Comparison of ENCODE assay signal across 8 mouse cellular contexts in the genomic region with DNA sequence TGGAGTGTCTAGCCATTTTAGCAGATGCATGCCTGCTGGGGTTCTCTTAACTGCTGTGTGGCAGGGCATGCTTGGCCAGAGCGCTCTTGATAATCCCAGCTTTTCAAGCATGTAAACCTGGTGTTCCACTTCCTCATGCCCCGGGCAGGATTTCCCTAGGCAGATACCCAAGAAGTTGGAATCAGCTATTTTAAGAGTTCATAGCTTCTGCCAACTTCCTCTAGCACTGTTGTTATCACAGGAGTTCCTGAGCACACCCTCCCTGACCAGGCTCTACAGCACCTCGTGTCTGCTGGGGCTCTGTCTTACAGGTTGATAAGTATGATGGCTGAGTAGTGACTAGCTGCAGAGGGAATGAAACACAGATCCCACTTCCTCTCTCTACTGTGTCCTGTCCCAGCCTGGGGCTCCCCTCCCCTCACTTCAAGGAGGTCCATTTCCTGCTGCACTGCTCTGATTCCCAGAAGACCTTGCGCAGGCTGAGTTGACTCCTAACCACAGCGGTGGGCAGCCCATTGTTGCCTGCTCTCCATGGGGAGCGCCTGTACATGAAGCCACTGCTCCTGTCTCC.
DNase-seq lines count a peak whose midpoint lies in the region; ATAC-seq and TF ChIP-seq lines count a peak whose summit lies in the region.

No protein-coding gene starts in this region.

- no peaks in the 10 kb centered on the region for H3K27me3 ChIP-seq in midbrain, postnatal 0 days (ENCODE audit: insufficient read depth, low read length)
- H3K27me3 ChIP-seq in midbrain, embryonic 16.5 days (ENCODE audit: control insufficient read depth, insufficient read depth, low read depth, low read length): no peaks in the 10 kb centered on the region
- no peaks in the 10 kb centered on the region for H3K27me3 ChIP-seq in midbrain, embryonic 13.5 days

- no peak overlapping the region for H3K27ac ChIP-seq in midbrain, postnatal 0 days (ENCODE audit: low read depth, low read length)
- H3K27ac ChIP-seq in midbrain, embryonic 16.5 days (ENCODE audit: low read length): no peak overlapping the region
- no peak overlapping the region for H3K27ac ChIP-seq in midbrain, embryonic 13.5 days

- no peak overlapping the region for H3K4me3 ChIP-seq in midbrain, postnatal 0 days (ENCODE audit: low read depth, low read length)
- no peak overlapping the region for H3K4me3 ChIP-seq in midbrain, embryonic 16.5 days (ENCODE audit: low read depth, low read length)
- H3K4me3 ChIP-seq in midbrain, embryonic 13.5 days (replicated peaks): no peak overlapping the region

- no peak for ATAC-seq in midbrain, postnatal 0 days (ENCODE audit: low FRiP score)
- no peak for ATAC-seq in midbrain, embryonic 16.5 days
- peak; percentile 93 for ATAC-seq in inflammation-experienced regulatory T-cells, adult 6 months
- no peak for ATAC-seq in midbrain, embryonic 13.5 days

- DNase-seq in midbrain, postnatal 0 days (ENCODE audit: low spot score): peak; percentile 12
- peak; percentile 25 to 46 for DNase-seq in lung, adult 18-20 months
- peak; percentile 82 for DNase-seq in thymus, postnatal 25 days
- DNase-seq in cerebellum, adult 11 months: no peak
- no peak for DNase-seq in urinary bladder, adult 18-20 months (ENCODE audit: low spot score in 2 of 2)

- no peak overlapping the region for H3K4me2 ChIP-seq in midbrain, postnatal 0 days (ENCODE audit: low read depth, low read length, poor library complexity, severe bottlenecking)
- H3K4me2 ChIP-seq in midbrain, embryonic 16.5 days (ENCODE audit: low read length): no peak overlapping the region
- no peak overlapping the region for H3K4me2 ChIP-seq in midbrain, embryonic 13.5 days (replicated peaks)

- H3K36me3 ChIP-seq in midbrain, postnatal 0 days (ENCODE audit: insufficient read depth, low read length): peaks cover 14% of the 10 kb centered on the region; the same call in 1 of the 2 replicates
- peaks cover 5% of the 10 kb centered on the region for H3K36me3 ChIP-seq in midbrain, embryonic 16.5 days (ENCODE audit: control insufficient read depth, insufficient read depth, low read length)
- H3K36me3 ChIP-seq in midbrain, embryonic 13.5 days: peaks cover 17% of the 10 kb centered on the region

- H3K9me3 ChIP-seq in midbrain, postnatal 0 days (ENCODE audit: low read length): no peaks in the 10 kb centered on the region
- no peaks in the 10 kb centered on the region for H3K9me3 ChIP-seq in midbrain, embryonic 16.5 days (replicated peaks; ENCODE audit: control insufficient read depth, low read length, poor library complexity, severe bottlenecking)
- H3K9me3 ChIP-seq in midbrain, embryonic 13.5 days: no peaks in the 10 kb centered on the region

- WGBS in midbrain, postnatal 0 days: 91% methylated on average over 6 of the region's 6 CpGs
- 81% methylated on average over 6 of the region's 6 CpGs for WGBS in midbrain, embryonic 16.5 days
- WGBS in midbrain, embryonic 13.5 days: 85% methylated on average over 6 of the region's 6 CpGs

- no peak overlapping the region for H3K9ac ChIP-seq in midbrain, postnatal 0 days (replicated peaks; ENCODE audit: low read length, poor library complexity, severe bottlenecking)
- no peak overlapping the region for H3K9ac ChIP-seq in midbrain, embryonic 16.5 days (ENCODE audit: low read depth, low read length)
- H3K9ac ChIP-seq in midbrain, embryonic 13.5 days (replicated peaks): no peak overlapping the region

- no peak for TF ChIP-seq CTCF in midbrain, postnatal 0 days (IDR thresholded peaks at IDR 0.05)

- H3K4me1 ChIP-seq in midbrain, postnatal 0 days (ENCODE audit: insufficient read depth, low read length): no peaks in the 10 kb centered on the region
- no peaks in the 10 kb centered on the region for H3K4me1 ChIP-seq in midbrain, embryonic 16.5 days (ENCODE audit: control insufficient read depth, insufficient read depth, low read length)
- H3K4me1 ChIP-seq in midbrain, embryonic 13.5 days (replicated peaks): no peaks in the 10 kb centered on the region

Comparison
In these comparisons a context has a peak if more than half of its experiments do, and no peak if none do; other contexts are left out.
1. DNase-seq: peak in midbrain, postnatal 0 days (single experiment), lung, adult 18-20 months (2 of 2) and thymus, postnatal 25 days (single experiment); none in cerebellum, adult 11 months (single experiment) and urinary bladder, adult 18-20 months (0 of 2).